Mouse (Mus musculus) testis, adult 2 months (tissue): ENCODE data around the gene Gm28308. TPM values are rescaled to one million over a fixed set of nuclear protein-coding genes. Genes with fewer than 3 reads are reported as not detected.

Source experiments
- H3K27ac ChIP-seq: fragments of 200-500 bp; 2 replicates; pipeline ENCODE4 v1.5.1; 2012; ENCODE audit warnings: low read depth, low read length; ENCODE audit not compliant: control insufficient read depth, insufficient read depth
- H3K27me3 ChIP-seq: fragments of 200-500 bp; 2 replicates; pipeline ENCODE4 v1.6.1; 2012; ENCODE audit warnings: mild to moderate bottlenecking, low read length, moderate library complexity; ENCODE audit not compliant: control insufficient read depth, insufficient read depth
- H3K36me3 ChIP-seq: fragments of 200-500 bp; 2 replicates; pipeline ENCODE4 v1.6.1; 2012; ENCODE audit warnings: mild to moderate bottlenecking, low read length; ENCODE audit not compliant: control insufficient read depth, insufficient read depth
- H3K4me1 ChIP-seq: fragments of 200-500 bp; 2 replicates; pipeline ENCODE4 v1.6.1; 2012; ENCODE audit warnings: low read length; ENCODE audit not compliant: control insufficient read depth, insufficient read depth
- H3K4me3 ChIP-seq: fragments of 200-500 bp; 2 replicates; pipeline ENCODE4 v1.5.1; 2012; ENCODE audit warnings: low read depth, mild to moderate bottlenecking, low read length, moderate library complexity, mixed read lengths; ENCODE audit not compliant: control insufficient read depth
- CTCF ChIP-seq: fragments of 200-500 bp; IDR thresholded peaks from 2 replicates; pipeline ENCODE4 v1.5.1; 2012; ENCODE audit warnings: low read depth, mild to moderate bottlenecking, inconsistent platforms, low read length, moderate library complexity; ENCODE audit not compliant: control insufficient read depth, insufficient read depth, insufficient replicate concordance
- POLR2A ChIP-seq: fragments of 200-500 bp; IDR thresholded peaks from 2 replicates; pipeline ENCODE4 v1.6.1; 2012; ENCODE audit warnings: low read depth, mild to moderate bottlenecking, inconsistent platforms, low read length, moderate library complexity; ENCODE audit not compliant: control insufficient read depth
- polyA plus RNA-seq: library from polyadenylated mRNA; depleted of rRNA; stranded (reverse); fragments of >200 nt; gene quantifications from 2 replicates; pipeline ENCODE4 v1.2.3, GENCODE M21; 2012

The Gm28308 gene
- polyA plus RNA-seq, 1 experiment: not detected

- H3K4me1 ChIP-seq: peaks cover 26% of the 10 kb centered on the region
- TF ChIP-seq CTCF (peak; percentile 78; the same call in 1 of the 2 replicates), POLR2A (no peak)
- peaks cover 19% of the 10 kb centered on the region for H3K27me3 ChIP-seq
- H3K4me3 ChIP-seq: peak within 1 kb of the TSS; percentile 70
- no peaks in the 10 kb centered on the region for H3K36me3 ChIP-seq
- H3K27ac ChIP-seq: no peak within 1 kb of the TSS
These were observed 8.9 kb downstream of the Gm28308 start, which contains the start of gene Hoxa5 for GRCm38 (mm10) chr6:52204050-52204752. Hoxa5 (minus strand) TSS chr6:52204587.

- peaks cover 24% of the 10 kb centered on the region for H3K4me1 ChIP-seq
- H3K27me3 ChIP-seq: peaks cover 19% of the 10 kb centered on the region
- H3K4me3 ChIP-seq: peak overlapping the region; percentile 70
- no peak for TF ChIP-seq POLR2A
- TF ChIP-seq CTCF: no peak
- H3K27ac ChIP-seq: no peak overlapping the region
- no peaks in the 10 kb centered on the region for H3K36me3 ChIP-seq
These were observed 9.6 kb downstream of the Gm28308 start for GRCm38 (mm10) chr6:52203371-52204049.

- H3K27me3 ChIP-seq: peaks cover 19% of the 10 kb centered on the region
These were observed 10.1 kb downstream of the Gm28308 start for GRCm38 (mm10) chr6:52203121-52203370.

GRCm38 (mm10) chr6:52202362-52203120 lies 10.6 kb downstream of the Gm28308 start:
- Histone ChIP-seq H3K4me3 (no peak overlapping the region), H3K27me3 (peaks cover 19% of the 10 kb centered on the region), H3K4me1 (peaks cover 24% of the 10 kb centered on the region), H3K27ac (no peak overlapping the region), H3K36me3 (no peaks in the 10 kb centered on the region)
- TF ChIP-seq POLR2A (no peak), CTCF (no peak)

More at GRCm38 (mm10) chr6:52203121-52203370, 10.1 kb downstream of the Gm28308 start:
- H3K27ac ChIP-seq: no peak overlapping the region
- no peaks in the 10 kb centered on the region for H3K36me3 ChIP-seq
- peaks cover 24% of the 10 kb centered on the region for H3K4me1 ChIP-seq
- no peak overlapping the region; the same call in 1 of the 2 replicates for H3K4me3 ChIP-seq
- no peak for TF ChIP-seq CTCF

- peaks cover 16% of the 10 kb centered on the region for H3K27me3 ChIP-seq
- no peaks in the 10 kb centered on the region for H3K36me3 ChIP-seq
- no peak overlapping the region for H3K4me3 ChIP-seq
- no peak overlapping the region for H3K27ac ChIP-seq
- H3K4me1 ChIP-seq: peaks cover 24% of the 10 kb centered on the region
- no peak for TF ChIP-seq CTCF
- no peak for TF ChIP-seq POLR2A
These were observed 11.9 kb downstream of the Gm28308 start for GRCm38 (mm10) chr6:52201269-52201668.

GRCm38 (mm10) chr6:52200751-52201250 lies 12.3 kb downstream of the Gm28308 start:
- Histone ChIP-seq H3K27me3 (peaks cover 16% of the 10 kb centered on the region), H3K4me3 (no peak overlapping the region), H3K27ac (no peak overlapping the region), H3K36me3 (no peaks in the 10 kb centered on the region), H3K4me1 (peaks cover 22% of the 10 kb centered on the region)
- TF ChIP-seq POLR2A: no peak
- TF ChIP-seq CTCF: no peak

GRCm38 (mm10) chr6:52200073-52200750 lies 12.9 kb downstream of the Gm28308 start:
- H3K27ac ChIP-seq: no peak overlapping the region
- H3K36me3 ChIP-seq: no peaks in the 10 kb centered on the region
- TF ChIP-seq POLR2A (no peak), CTCF (no peak)
- peaks cover 16% of the 10 kb centered on the region for H3K27me3 ChIP-seq
- no peak overlapping the region for H3K4me3 ChIP-seq
- H3K4me1 ChIP-seq: peaks cover 19% of the 10 kb centered on the region
